Mouse (Mus musculus) adrenal gland, adult 8-10 months (tissue): ENCODE measurements at regions not wholly inside any gene's neighbourhood (a gene's known extent, or its start where the extent isn't known, plus 50 kb on each side); places are given as distances from the start of the nearest gene placed in this dataset.

Experiments
- DNase-seq: peaks from one replicate; pipeline ENCODE4 v3.0.0; 2022

- DNase-seq, result no peak
Measured at GRCm38 (mm10) chr12:70718602-70719001, 106.7 kb upstream of the Frmd6 start.

GRCm38 (mm10) chr12:70719255-70719654 is 106.1 kb upstream of the Frmd6 start:
- no peak for DNase-seq

- no peak for DNase-seq
Measured at GRCm38 (mm10) chr12:70720178-70720894, 105.0 kb upstream of the Frmd6 start.

- DNase-seq, result peak; percentile 47
Measured at GRCm38 (mm10) chr12:70725326-70725725, 100.0 kb upstream of the Frmd6 start.

GRCm38 (mm10) chr12:70727496-70728259 is 97.6 kb upstream of the Frmd6 start:
- no peak for DNase-seq

GRCm38 (mm10) chr12:70728407-70728806 is 96.9 kb upstream of the Frmd6 start:
- no peak for DNase-seq

GRCm38 (mm10) chr12:70729961-70730360 is 95.4 kb upstream of the Frmd6 start:
- no peak for DNase-seq

- no peak for DNase-seq
Measured at GRCm38 (mm10) chr12:70731498-70731897, 93.8 kb upstream of the Frmd6 start.

- DNase-seq, result peak; percentile 46
Measured at GRCm38 (mm10) chr12:70732591-70732990, 92.7 kb upstream of the Frmd6 start.

GRCm38 (mm10) chr12:70738554-70738953 is 86.8 kb upstream of the Frmd6 start:
- DNase-seq, result no peak

- DNase-seq, result peak; percentile 48
Measured at GRCm38 (mm10) chr12:70739316-70739715, 86.0 kb upstream of the Frmd6 start.

- DNase-seq, result no peak
Measured at GRCm38 (mm10) chr12:70739766-70740165, 85.5 kb upstream of the Frmd6 start.

GRCm38 (mm10) chr12:70742836-70743235 is 82.5 kb upstream of the Frmd6 start:
- DNase-seq, result peak; percentile 49

GRCm38 (mm10) chr12:70745681-70746080 is 79.6 kb upstream of the Frmd6 start:
- DNase-seq, result no peak

- DNase-seq, result peak; percentile 59
Measured at GRCm38 (mm10) chr12:70749651-70750050, 75.7 kb upstream of the Frmd6 start.

GRCm38 (mm10) chr12:70750651-70751578 is 74.4 kb upstream of the Frmd6 start:
- DNase-seq, result no peak

- no peak for DNase-seq
Measured at GRCm38 (mm10) chr12:70752266-70752910, 72.9 kb upstream of the Frmd6 start.

GRCm38 (mm10) chr12:70752911-70753290 is 72.4 kb upstream of the Frmd6 start:
- DNase-seq, result no peak

GRCm38 (mm10) chr12:70753458-70753857 is 71.9 kb upstream of the Frmd6 start:
- DNase-seq, result no peak

- DNase-seq, result no peak
Measured at GRCm38 (mm10) chr12:70758080-70758479, 67.2 kb upstream of the Frmd6 start.

- DNase-seq, result no peak
Measured at GRCm38 (mm10) chr12:70763542-70763941, 61.8 kb upstream of the Frmd6 start.

GRCm38 (mm10) chr12:70766319-70766718 is 59.0 kb upstream of the Frmd6 start:
- no peak for DNase-seq
